8 mouse cellular contexts compared by ENCODE assay signal in genomic region chr11:23007166-23007480, GRCm38 (mm10). TPM values are rescaled to one million over a fixed set of nuclear protein-coding genes. Genes with fewer than 3 reads are reported as not detected.
DNase-seq lines count a peak whose midpoint lies in the region; ATAC-seq and TF ChIP-seq lines count a peak whose summit lies in the region.

No protein-coding gene starts in this region.

- no peak for TF ChIP-seq CTCF in lung, embryonic 14.5 days (IDR thresholded peaks at IDR 0.05; ENCODE audit: low read depth)
- TF ChIP-seq CTCF in intestine, postnatal 0 days (IDR thresholded peaks at IDR 0.05; ENCODE audit: low read depth) = no peak

- H3K9me3 ChIP-seq in lung, embryonic 14.5 days (ENCODE audit: low read depth, low read length) = no peaks in the 10 kb centered on the region
- no peaks in the 10 kb centered on the region for H3K9me3 ChIP-seq in embryonic facial prominence, embryonic 13.5 days
- no peaks in the 10 kb centered on the region for H3K9me3 ChIP-seq in intestine, postnatal 0 days (ENCODE audit: control insufficient read depth)
- H3K9me3 ChIP-seq in neural tube, embryonic 15.5 days (replicated peaks) = no peaks in the 10 kb centered on the region

- H3K36me3 ChIP-seq in lung, embryonic 14.5 days (ENCODE audit: insufficient read depth) = peaks cover 29% of the 10 kb centered on the region
- peaks cover 24% of the 10 kb centered on the region for H3K36me3 ChIP-seq in embryonic facial prominence, embryonic 13.5 days
- peaks cover 16% of the 10 kb centered on the region for H3K36me3 ChIP-seq in intestine, postnatal 0 days (ENCODE audit: control insufficient read depth, insufficient read depth)
- peaks cover 24% of the 10 kb centered on the region for H3K36me3 ChIP-seq in neural tube, embryonic 15.5 days

- ATAC-seq in lung, embryonic 14.5 days (ENCODE audit: insufficient read depth) = no peak; the same call in 1 of the 2 replicates
- ATAC-seq in embryonic facial prominence, embryonic 13.5 days (ENCODE audit: insufficient number of reproducible peaks, insufficient read depth, low FRiP score, low TSS enrichment, low read depth) = no peak
- ATAC-seq in intestine, postnatal 0 days = peak; percentile 7; the same call in 1 of the 2 replicates
- ATAC-seq in neural tube, embryonic 15.5 days (ENCODE audit: low FRiP score) = peak; percentile 61

- peak overlapping the region; percentile 50 for H3K4me3 ChIP-seq in lung, embryonic 14.5 days (ENCODE audit: low read depth, low read length)
- H3K4me3 ChIP-seq in embryonic facial prominence, embryonic 13.5 days = peak overlapping the region; percentile 59
- H3K4me3 ChIP-seq in intestine, postnatal 0 days (ENCODE audit: low read depth, low read length) = peak overlapping the region; percentile 66
- H3K4me3 ChIP-seq in neural tube, embryonic 15.5 days (replicated peaks) = peak overlapping the region; percentile 62

- no peak overlapping the region for H3K9ac ChIP-seq in lung, embryonic 14.5 days
- peak overlapping the region; percentile 81 for H3K9ac ChIP-seq in embryonic facial prominence, embryonic 13.5 days
- H3K9ac ChIP-seq in intestine, postnatal 0 days (ENCODE audit: low read depth, low read length) = no peak overlapping the region
- H3K9ac ChIP-seq in neural tube, embryonic 15.5 days (replicated peaks) = peak overlapping the region; percentile 73

- WGBS in lung, embryonic 14.5 days = 3% methylated on average over 6 of the region's 6 CpGs
- WGBS in embryonic facial prominence, embryonic 13.5 days = 6% methylated on average over 6 of the region's 6 CpGs
- WGBS in intestine, postnatal 0 days = 4% methylated on average over 6 of the region's 6 CpGs
- WGBS in neural tube, embryonic 15.5 days = 9% methylated on average over 6 of the region's 6 CpGs

- H3K4me1 ChIP-seq in lung, embryonic 14.5 days (ENCODE audit: insufficient read depth) = no peaks in the 10 kb centered on the region
- no peaks in the 10 kb centered on the region for H3K4me1 ChIP-seq in embryonic facial prominence, embryonic 13.5 days
- H3K4me1 ChIP-seq in intestine, postnatal 0 days (replicated peaks; ENCODE audit: control insufficient read depth, insufficient read depth, low read length) = no peaks in the 10 kb centered on the region
- peaks cover 7% of the 10 kb centered on the region for H3K4me1 ChIP-seq in neural tube, embryonic 15.5 days

- H3K27ac ChIP-seq in lung, embryonic 14.5 days (ENCODE audit: low read depth) = no peak overlapping the region; the same call in 1 of the 2 replicates
- peak overlapping the region; percentile 86 for H3K27ac ChIP-seq in embryonic facial prominence, embryonic 13.5 days
- no peak overlapping the region for H3K27ac ChIP-seq in intestine, postnatal 0 days (ENCODE audit: low read depth, low read length)
- H3K27ac ChIP-seq in neural tube, embryonic 15.5 days (replicated peaks) = peak overlapping the region; percentile 93

- DNase-seq in lung, embryonic 14.5 days = peak; percentile 14
- DNase-seq in lung, postnatal 10 days = no peak
- no peak for DNase-seq in urinary bladder, postnatal 14 days (ENCODE audit: low spot score)
- DNase-seq in adrenal gland, adult (ENCODE audit: inconsistent age in 2 of 2, low spot score in 1 of 2) = no peak
- no peak for DNase-seq in layer of hippocampus, adult 9-10 months (ENCODE audit: low spot score)

- H3K4me2 ChIP-seq in lung, embryonic 14.5 days = peak overlapping the region; percentile 86
- H3K4me2 ChIP-seq in embryonic facial prominence, embryonic 13.5 days = peak overlapping the region; percentile 76
- H3K4me2 ChIP-seq in intestine, postnatal 0 days (replicated peaks; ENCODE audit: low read depth) = peak overlapping the region; percentile 79
- peak overlapping the region; percentile 70 for H3K4me2 ChIP-seq in neural tube, embryonic 15.5 days

- H3K27me3 ChIP-seq in lung, embryonic 14.5 days (ENCODE audit: insufficient read depth, low read length) = no peaks in the 10 kb centered on the region
- no peaks in the 10 kb centered on the region for H3K27me3 ChIP-seq in embryonic facial prominence, embryonic 13.5 days
- no peaks in the 10 kb centered on the region for H3K27me3 ChIP-seq in intestine, postnatal 0 days (replicated peaks; ENCODE audit: control insufficient read depth, insufficient read depth, low read length)
- no peaks in the 10 kb centered on the region for H3K27me3 ChIP-seq in neural tube, embryonic 15.5 days (replicated peaks)

RNA-seq across cellular contexts. Expression of gene Fam161a, which starts 0.2 kb away (rescaled TPM):
- polyA plus RNA-seq in lung, embryonic 14.5 days (2014; fragmentation: Nextera tagmentation; extraction: Ambion mirVana) = 3.8 and 4.0 TPM in 2 replicates
- 3.6 and 3.7 TPM in 2 replicates for polyA plus RNA-seq in embryonic facial prominence, embryonic 13.5 days (2015; fragmentation: Nextera tagmentation; extraction: Ambion mirVana)
- polyA plus RNA-seq in intestine, postnatal 0 days (2015; fragmentation: Nextera tagmentation; extraction: Ambion mirVana) = 1.9 and 2.8 TPM in 2 replicates
- polyA plus RNA-seq in neural tube, embryonic 15.5 days (2015; fragmentation: Nextera tagmentation; extraction: Ambion mirVana) = 3.2 and 5.3 TPM in 2 replicates

RNA-seq across cellular contexts. Expression of gene Cct4, which starts 16.8 kb away (rescaled TPM):
- polyA plus RNA-seq in lung, embryonic 14.5 days (2014; fragmentation: Nextera tagmentation; extraction: Ambion mirVana) = 302 and 320 TPM in 2 replicates
- polyA plus RNA-seq in embryonic facial prominence, embryonic 13.5 days (2015; fragmentation: Nextera tagmentation; extraction: Ambion mirVana) = 285 and 289 TPM in 2 replicates
- polyA plus RNA-seq in intestine, postnatal 0 days (2015; fragmentation: Nextera tagmentation; extraction: Ambion mirVana) = 95.3 and 101 TPM in 2 replicates
- 261 and 275 TPM in 2 replicates for polyA plus RNA-seq in neural tube, embryonic 15.5 days (2015; fragmentation: Nextera tagmentation; extraction: Ambion mirVana)

RNA-seq across cellular contexts. Expression of gene Commd1, which starts 24.9 kb away (rescaled TPM):
- polyA plus RNA-seq in lung, embryonic 14.5 days (2014; fragmentation: Nextera tagmentation; extraction: Ambion mirVana) = 409 and 422 TPM in 2 replicates
- 387 and 398 TPM in 2 replicates for polyA plus RNA-seq in embryonic facial prominence, embryonic 13.5 days (2015; fragmentation: Nextera tagmentation; extraction: Ambion mirVana)
- polyA plus RNA-seq in intestine, postnatal 0 days (2015; fragmentation: Nextera tagmentation; extraction: Ambion mirVana) = 286 and 294 TPM in 2 replicates
- polyA plus RNA-seq in neural tube, embryonic 15.5 days (2015; fragmentation: Nextera tagmentation; extraction: Ambion mirVana) = 243 and 255 TPM in 2 replicates

RNA-seq across cellular contexts. Expression of gene Gm28048, which starts 25.2 kb away (rescaled TPM):
- 15.3 and 16.6 TPM in 2 replicates for polyA plus RNA-seq in lung, embryonic 14.5 days (2014; fragmentation: Nextera tagmentation; extraction: Ambion mirVana)
- 8.6 and 12.3 TPM in 2 replicates for polyA plus RNA-seq in embryonic facial prominence, embryonic 13.5 days (2015; fragmentation: Nextera tagmentation; extraction: Ambion mirVana)
- polyA plus RNA-seq in intestine, postnatal 0 days (2015; fragmentation: Nextera tagmentation; extraction: Ambion mirVana) = 15.8 and 20.3 TPM in 2 replicates
- 4.3 and 8.4 TPM in 2 replicates for polyA plus RNA-seq in neural tube, embryonic 15.5 days (2015; fragmentation: Nextera tagmentation; extraction: Ambion mirVana)

RNA-seq across cellular contexts. Expression of gene Zrsr1, which starts 35.3 kb away (rescaled TPM):
- polyA plus RNA-seq in lung, embryonic 14.5 days (2014; fragmentation: Nextera tagmentation; extraction: Ambion mirVana) = 2.8 and 3.3 TPM in 2 replicates
- 4.0 and 4.8 TPM in 2 replicates for polyA plus RNA-seq in embryonic facial prominence, embryonic 13.5 days (2015; fragmentation: Nextera tagmentation; extraction: Ambion mirVana)
- polyA plus RNA-seq in intestine, postnatal 0 days (2015; fragmentation: Nextera tagmentation; extraction: Ambion mirVana) = 2.0 and 2.3 TPM in 2 replicates
- 9.5 and 9.7 TPM in 2 replicates for polyA plus RNA-seq in neural tube, embryonic 15.5 days (2015; fragmentation: Nextera tagmentation; extraction: Ambion mirVana)

Comparison
In these comparisons a context has a peak if more than half of its experiments do, and no peak if none do; other contexts are left out.
1. ATAC-seq: peak in intestine, postnatal 0 days (single experiment) and neural tube, embryonic 15.5 days (single experiment); none in lung, embryonic 14.5 days (single experiment) and embryonic facial prominence, embryonic 13.5 days (single experiment).
2. H3K27ac ChIP-seq: peak in embryonic facial prominence, embryonic 13.5 days (single experiment) and neural tube, embryonic 15.5 days (single experiment); none in lung, embryonic 14.5 days (single experiment) and intestine, postnatal 0 days (single experiment).
3. H3K9ac ChIP-seq: peak in embryonic facial prominence, embryonic 13.5 days (single experiment) and neural tube, embryonic 15.5 days (single experiment); none in lung, embryonic 14.5 days (single experiment) and intestine, postnatal 0 days (single experiment).
4. Peak in every context shown above with its lines, with median percentiles within 50 percentile points of each other: H3K4me2 ChIP-seq and H3K4me3 ChIP-seq.